Mouse (Mus musculus): ENCODE data around the gene Ttc7.

Gene Ttc7

DNA sequence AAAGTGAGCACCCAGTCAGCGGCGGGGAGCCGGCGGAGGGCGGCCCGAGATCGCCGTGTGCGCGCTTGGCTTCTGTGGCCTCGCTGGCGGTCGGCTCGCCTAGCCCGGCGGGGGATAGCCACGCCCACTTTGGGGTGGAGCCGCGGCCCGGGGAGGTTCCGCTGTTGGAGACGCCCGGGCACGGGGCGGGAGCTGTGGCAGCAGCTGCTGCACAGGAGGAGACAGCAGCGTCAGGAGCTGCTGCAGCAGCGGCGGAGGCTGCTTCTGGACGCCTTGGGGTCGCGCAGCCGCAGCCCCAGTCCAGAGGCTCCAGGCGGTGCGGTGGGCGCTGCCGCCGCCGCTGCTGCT is at the start of gene Ttc7:
Ttc7 (plus strand) TSS at position 181 of the 348 bp plus-strand sequence.
- peak; percentile 99 for DNase-seq

DNA sequence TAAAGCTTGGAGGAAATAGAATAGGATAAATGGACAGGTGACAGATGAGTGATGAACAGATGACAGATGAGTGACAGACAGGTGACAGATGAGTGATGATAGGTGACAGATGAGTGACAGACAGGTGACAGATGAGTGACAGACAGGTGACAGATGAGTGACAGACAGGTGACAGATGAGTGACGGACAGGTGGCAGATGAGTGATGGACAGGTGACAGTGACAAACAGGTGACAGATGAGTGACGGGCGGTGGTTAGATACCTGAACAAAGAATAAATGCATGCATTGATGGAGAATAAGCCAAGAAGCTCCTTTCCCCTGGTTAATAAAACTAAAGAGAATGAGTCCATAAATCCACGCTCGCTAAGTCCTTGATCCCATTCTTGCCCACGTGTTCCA is 47.7 kb upstream of the Ttc7 start:
- no peak for DNase-seq

DNA sequence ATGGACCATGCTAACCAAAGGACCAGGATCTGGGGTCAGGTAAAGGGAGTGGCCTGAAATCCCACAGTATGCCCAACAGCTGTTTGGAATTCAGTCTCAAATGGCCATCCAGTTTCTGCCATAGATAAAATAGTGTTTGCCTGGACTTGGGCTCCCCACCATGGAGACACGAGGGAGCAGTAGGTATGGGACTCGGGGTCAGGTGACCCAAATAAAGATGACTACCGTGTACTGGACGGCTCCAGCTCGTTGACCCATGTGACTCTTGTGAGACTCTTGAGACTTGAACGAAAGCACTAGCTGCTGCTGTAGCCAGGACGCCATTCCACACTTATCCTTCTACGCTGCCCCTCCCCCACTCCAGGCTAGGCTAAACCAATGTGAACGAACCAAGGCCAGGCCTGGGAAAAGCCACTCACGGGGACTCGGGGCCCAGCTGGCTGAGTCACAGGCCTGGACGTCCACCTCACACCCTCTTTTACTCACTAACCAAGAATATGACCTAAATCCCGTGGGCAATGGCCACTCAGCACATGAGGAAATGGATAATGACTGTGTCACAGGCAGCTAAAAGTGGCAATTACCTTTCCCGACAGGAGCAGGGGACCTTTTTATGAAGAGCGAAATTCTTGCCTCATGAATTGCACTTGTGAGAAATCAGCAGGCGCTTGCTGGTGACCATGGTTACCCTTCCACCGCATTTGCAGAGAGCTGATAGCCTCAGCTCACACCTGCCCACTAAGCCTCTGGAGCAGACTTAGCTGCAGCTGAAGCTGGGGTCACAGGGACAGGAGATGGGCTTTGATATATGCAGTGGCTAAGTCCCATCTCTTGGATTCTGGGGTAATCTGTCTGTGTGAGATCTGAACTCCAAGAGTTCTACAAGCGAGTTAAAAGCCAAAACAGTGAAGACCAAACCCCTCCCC is 45.7 kb upstream of the Ttc7 start:
- no peak for DNase-seq

DNA sequence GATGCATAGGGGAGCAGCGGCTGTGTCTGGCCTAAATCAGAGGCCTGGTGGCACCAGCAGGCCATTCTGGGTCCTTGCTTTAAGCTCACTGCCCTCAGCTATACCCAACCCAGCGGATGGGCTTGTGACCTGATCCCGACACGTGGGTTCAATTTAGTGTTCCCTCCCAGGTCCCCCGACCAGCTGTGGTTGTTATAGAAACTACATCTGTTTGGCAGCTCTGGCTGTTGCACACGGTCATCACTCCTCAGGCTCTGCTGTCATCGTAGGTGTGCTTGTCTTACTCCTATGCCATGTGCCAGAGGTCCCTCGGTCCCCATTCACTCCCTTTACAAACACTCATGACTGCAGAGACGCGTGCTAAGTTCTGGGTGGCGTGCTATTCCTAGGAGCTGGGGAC is 44.9 kb upstream of the Ttc7 start:
- no peak for DNase-seq

DNA sequence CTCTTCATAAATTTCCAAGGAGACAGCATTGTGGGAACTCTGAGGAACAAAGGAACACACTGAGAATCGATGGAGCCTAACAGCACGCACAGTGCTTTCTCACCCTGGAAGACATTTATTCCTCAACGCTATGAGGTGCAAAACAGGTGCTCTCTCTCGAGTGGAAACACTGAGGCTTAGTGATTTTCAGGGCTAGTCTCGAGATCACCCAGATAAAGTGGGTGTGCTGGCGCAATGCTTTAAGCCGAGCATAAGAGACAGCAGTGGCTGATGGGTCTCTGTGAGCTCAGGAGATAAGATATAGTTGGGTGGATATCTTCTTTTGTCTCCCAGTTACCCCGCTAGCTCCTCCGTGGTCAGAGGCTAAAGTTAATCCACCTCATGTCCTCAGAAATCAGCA is 36.6 kb upstream of the Ttc7 start:
- no peak for DNase-seq

DNA sequence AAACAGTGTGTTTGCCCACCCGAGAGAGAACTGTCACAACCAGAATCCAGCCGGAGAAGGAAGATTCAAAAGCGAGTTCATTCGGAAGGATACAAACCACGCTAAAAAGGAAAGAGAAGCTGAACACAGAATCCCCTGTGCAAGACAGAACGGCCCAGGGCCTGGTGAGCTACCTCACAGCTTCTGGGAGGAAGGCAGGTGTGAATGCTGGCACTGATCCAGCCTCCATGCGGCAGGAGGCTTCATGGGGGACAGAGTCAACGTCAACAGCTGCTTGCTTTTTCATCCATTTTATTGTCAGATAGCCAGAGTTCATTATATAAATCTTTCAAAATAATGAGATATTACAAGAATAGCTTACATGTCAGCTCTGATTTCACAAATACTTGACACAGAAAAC is 28.3 kb upstream of the Ttc7 start:
- DNase-seq = no peak

DNA sequence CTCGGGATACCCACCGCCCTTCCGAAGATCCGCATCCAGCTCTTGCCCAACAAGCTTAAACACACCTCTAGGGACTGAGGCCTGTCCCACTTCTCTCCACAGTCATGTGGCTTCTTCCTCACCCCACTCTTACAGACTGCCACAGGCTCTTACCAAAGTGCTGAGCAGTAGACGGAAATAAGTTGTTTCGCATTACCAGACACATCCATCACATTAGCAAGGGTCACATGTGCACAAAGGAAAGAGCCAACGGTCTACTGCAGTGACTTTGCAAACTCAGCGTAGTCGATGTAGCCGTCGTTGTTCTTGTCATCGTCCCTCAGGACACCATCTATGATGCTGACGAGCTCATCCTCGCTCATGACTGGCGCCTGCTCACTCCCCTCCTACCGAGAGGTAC is 27.0 kb upstream of the Ttc7 start:
- no peak for DNase-seq

DNA sequence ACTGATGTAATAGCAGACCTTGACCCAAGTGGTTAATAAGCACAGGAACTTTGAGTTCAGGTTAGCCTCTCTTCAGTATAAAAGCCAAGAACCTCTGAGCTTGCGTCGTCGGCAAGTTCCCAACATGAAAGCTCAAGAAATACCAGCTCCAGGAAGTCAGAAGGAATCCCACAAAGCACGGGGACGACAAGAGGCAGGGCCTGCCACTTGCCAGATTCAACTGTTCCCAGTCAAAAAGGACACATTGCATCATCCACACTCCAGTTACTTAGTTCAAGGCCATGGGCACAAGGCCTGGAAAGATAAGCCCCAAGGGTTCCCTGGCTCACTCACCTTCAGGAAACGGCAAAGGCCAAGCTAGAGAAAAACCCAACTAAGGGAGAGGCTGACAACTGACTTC is 19.3 kb upstream of the Ttc7 start:
- DNase-seq = no peak

DNA sequence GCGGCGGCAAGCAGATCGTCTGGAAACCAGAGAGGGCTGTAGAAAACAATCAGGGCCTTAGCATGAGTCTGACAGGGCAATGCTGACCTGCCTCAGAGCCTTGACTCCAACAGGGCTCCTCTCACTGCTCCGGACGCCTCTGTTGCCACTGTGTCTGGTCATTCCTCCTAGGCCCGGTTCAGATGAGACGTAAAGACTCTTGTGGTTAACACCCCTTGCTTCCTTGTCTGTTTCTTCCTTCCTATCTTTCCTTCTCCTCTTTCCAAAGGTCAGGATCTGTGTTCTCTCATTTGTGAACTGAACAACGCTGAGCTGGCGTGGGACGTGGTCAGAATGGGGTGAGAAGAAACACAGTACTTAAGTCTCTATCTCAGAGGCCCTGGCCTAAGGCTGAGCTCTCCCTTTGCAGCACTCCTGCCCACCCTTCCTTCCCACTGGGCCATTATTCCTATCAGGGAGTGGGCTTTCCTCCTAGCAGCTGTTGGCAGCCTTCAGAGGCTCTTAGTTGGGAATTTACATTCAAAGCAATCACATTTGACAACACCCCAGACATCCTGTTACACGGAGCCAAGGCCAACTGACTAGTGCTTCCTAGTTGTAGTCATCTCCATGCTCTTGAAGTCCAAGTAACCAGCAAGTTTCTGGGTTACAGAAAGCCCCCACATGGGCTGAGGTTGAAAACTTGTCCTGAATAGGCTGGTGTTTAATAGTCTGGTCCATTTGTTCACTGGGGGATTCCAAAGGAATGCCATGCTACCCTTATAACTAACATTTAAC is 18.4 kb upstream of the Ttc7 start:
- no peak for DNase-seq

DNA sequence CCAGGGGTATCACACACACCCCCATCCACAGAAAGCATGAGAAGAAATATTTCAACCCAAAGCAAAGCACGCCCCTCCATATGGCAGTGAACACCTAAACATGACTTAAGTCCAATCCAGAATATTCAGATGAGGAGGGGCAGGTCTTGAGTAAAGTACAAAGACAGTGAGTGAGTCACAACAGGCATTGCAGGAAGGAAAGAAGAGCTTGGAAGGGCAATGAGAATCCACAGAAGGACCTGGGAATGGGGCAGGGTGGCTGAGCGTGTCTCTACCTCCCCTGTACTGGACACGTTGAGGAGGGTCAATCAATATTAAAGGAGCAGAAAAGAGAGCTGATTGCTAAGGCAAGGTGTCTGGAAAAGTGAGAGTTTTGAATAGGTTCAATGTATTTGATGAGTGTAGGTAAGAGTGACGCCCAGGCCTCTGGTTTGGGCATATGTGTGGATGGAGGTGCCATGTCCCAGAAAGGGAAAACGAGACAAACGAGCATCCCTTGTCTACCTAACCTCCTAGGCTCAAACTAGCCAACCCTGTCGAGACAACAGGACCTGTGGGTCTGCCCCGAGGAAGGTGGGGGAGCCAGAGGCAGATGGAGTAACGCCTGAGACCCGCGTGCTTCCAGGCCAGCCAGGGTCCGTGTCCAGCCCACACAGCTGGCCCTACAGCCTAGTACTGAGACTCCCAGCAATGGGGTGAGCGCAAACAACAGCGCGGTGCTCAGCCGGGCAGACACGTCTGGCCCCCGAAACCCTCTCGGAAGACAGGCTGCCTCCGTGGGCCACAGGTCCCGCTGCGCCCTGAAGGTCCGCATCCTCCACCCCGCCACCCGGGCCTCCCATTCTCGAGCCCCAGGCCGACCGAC is 17.5 kb upstream of the Ttc7 start:
- no peak for DNase-seq

DNA sequence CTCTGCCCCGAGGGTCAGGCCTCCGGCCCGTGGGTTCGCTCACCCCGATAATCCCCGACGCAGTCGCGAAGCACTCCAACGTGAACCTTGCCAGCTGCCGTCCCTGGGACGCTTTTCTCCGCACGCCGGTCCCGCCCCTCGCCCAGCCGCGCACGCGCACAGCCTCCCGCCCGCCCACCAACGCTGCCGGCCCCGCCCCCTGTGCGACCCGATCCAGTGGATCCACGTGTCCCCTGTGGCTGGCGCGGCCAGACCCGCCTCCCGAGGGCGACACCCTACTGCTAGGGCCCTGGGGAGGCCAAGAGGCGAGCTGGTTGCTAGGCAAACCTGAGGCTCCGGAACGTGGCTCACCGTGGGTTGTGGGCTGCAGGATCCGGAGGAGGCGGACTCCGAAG is 16.9 kb upstream of the Ttc7 start, which contains the start of gene Mcfd2:
Mcfd2 (minus strand) TSS at position 144 of the 395 bp plus-strand sequence.
- peak; percentile 97 for DNase-seq

DNA sequence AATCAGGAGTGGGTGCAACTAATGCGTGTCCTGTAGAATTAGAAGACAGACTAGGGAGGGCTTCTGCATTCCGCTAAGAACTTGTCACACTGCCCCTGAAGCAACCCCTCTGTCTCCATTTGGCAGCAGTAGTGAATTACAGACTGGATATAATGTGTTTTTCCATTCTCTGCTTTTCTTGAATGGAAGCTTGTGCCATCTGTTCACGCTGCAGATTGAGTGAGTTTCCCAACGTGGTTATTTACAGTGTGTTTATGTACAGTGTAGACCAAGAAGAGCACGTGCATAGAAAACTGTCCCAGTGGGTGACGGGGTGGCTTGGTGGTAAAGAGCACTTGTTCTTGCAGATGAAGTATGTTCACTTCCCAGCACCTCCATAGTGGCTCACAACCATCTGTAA is 13.2 kb upstream of the Ttc7 start:
- no peak for DNase-seq

DNA sequence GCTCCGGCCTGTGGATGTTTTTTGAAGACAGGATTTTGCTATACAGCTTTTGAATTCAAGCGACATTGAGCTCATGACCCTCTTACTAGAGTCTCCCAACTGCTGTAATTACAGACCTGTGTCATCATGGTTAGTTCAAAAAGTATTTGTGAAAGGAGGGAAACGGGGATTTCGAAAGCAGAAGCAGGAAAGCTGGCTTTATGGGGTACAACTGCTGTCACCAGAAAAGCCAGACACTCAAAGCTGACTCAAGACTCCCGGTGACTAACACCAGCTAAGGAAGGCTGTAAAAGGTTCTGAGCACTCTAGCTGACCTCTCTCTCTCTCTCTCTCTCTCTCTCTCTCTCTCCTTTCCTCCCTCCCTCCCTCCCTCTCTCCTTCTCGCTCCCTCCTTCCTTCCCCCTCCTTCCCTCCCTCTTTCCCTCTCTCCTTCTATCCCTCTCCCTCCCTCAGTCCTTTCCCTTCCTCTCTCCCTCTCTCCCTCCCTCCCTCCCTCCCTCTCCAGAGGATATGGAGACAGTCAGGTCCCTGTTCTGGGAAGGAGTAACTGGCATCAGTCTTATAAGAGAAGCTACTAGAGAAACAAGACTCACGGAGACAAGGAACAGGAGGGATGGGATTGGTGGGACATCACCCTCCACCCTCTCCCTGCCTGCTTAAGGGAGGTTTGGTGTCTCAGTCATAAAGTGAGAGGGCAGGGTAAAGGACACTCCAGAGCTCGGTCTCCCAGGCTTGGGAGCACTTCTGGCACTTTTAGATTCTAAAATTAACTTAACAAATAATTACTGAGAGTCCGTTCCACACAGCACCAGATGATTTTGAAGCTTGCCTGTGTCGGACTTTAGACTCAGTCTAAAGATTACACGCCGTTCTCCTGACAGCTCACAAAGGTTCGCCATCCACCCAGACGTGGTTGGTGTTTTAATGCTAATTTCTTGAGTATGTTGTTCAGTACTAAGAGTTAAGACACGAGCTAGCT is 7.0 kb upstream of the Ttc7 start:
- DNase-seq = no peak

DNA sequence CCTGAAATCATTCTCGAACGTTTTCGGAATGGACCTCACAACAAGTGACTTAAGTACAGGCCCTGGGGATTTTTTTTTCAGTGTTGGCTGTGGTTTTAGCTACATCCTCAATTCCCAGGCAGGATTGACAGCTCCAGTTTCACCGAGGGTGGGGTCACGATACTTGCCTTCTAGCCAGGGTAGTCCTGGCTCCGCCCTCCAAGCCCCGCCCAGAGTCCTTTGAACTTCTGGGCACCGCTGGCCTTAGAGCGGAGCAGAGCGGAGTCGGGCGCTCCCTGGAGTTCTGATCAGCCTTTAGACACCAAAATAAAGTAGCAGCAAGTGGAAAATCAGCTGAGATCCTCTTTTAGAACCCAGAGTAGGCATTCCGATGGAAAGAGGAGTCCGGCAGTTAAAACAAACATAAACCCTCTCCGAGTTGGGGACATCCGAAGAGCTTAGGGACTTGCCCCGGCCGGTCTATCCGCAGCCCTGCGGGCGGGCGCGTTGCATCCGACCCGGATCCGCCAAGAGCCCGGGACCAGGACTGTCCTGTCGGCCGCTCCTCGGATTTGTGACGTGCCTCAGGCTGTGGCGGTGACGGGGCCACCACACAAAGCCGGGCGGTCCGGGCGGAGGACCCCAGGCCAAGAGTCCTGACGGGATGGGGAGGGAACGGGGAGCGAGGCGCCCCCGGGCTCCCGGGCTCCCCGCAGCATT is 530 bp upstream of the Ttc7 start:
- peak; percentile 98 for DNase-seq

DNA sequence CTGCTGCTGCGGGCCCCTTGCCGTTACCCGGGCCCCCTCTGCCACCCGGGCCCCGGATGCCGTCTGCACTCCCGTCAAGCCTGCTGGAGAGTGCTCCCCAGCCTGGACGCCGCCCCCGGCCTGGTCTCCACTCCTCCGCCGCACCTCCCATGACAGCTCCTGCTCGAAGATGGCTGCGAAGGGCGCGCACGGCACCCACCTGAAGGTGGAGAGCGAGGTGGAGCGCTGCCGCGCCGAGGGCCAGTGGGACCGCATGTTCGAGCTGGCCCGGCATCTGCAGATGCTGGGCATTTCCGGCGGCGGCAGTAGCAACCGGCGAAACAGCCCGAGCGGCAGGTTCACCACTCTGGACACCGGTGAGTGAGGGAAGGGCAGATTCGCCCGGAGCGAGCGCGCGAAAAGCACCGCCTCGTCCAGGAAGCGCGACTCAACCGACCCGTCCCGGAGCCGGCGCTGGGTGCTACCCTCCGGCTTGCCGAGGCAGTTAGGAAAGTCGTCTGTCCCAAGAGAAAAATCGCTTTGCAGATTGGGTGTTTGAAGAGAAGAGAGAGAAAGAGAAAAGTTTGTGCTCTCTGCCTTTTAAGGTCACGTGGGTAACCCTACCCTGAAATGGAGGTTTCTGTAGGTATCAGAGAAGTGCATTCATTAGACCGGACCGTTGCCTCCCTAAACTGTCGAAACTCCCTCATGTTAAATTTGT is 519 bp downstream of the Ttc7 start:
- DNase-seq = peak; percentile 63

DNA sequence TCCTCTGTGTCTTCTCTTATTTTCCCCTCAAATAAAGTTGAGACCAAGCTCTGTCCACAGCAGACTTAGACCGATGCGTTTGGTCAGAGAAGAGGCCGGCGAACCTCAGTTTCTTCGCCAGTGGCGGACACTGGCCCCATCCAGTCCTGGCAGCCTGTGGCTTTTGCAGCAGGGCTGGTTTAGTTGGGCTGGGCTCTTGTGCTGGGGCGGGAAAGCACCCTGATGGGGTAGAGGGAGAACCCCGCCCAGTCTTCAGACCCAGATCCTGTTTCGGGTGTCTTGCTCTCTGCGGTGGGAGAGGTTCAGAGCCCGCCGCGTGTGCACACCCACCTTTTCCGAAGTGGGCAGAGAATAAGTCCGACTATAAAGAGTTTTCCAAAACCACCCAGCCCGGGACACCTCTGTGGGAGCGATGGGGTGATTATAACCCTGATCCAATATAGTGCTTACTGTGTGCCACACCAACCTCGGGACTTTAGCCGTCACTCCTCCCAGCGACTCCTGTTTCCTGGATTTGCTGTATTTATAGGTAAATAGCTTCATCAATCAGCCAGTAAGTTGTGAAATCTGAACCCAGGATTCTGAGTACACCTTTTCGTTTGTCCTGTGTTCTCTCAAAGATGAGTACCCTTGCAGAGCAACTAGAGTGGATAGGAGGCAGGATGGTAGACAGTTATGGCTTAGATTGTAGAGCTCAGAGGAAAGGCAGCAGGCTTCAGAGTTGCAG is 1.2 kb downstream of the Ttc7 start:
- DNase-seq = peak; percentile 72

DNA sequence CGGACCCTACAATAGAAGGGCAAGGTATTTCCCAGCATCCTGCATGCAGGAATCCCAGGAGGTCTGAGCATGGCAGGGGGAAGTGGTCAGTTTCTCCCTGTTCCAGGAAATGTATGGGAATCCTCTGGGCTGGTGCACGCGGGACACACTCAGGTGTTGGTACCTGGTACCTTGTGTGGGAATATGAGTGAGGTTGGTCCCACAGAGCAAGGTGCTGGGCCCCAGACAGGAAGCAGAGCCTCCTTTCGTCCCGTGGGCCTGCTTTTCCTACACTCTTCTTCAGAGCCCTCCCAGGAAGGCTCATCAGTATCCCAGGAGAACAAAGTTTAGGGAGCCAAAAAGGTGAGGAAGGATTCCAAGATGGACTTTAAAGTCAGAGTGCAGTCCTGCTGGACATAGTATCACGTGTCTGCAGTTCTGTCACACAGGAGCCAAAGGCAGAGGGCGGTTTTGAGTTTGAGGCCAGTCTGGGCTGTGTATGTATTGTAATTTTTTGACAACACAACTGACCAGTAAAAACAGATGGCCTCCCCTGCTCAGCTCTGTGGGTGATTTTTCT is 1.9 kb downstream of the Ttc7 start:
- no peak for DNase-seq

DNA sequence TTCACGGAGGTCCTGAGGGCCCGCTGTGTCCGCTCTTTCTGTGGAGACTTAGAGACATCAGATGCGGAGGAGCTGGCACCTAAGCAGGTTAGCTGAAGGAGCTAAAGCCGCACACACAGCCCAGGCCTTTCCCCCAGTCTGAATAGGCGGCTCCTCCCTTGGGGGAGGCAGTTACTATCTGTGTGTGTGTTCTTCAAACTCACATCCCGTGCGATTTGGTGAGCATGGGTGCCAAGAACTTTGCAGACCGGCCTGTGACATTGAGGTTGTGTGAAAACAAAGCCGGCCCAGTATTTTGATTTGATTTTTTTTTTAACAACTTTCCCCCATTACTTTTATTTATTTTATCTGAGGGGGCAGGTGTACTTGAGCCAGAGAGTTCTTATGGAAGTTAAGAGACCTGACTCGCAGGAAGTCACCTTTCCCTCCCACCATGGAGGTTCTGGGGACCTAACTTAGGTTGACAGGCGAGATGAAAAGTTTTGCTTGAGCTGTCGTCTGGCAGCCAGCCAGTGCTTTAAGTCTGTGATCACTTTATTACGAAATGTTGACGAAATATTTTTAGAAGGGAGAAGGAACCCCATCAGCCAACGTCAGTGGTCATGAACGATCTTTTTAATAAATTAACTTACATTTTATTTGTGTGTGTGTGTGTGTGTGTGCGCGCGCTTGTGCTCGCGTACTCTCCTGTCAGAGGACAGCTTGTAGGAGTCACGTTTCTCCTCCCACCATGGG is 3.2 kb downstream of the Ttc7 start:
- no peak for DNase-seq
